Mouse (Mus musculus) E14TG2a.4 (cell line): Measurements from ENCODE around the gene Kcng4.

ENCODE experiments used
- H3K27me3 ChIP-seq: 2 replicates; pipeline ENCODE4 v1.6.1; 2014; ENCODE audit warnings: low read length, control low read depth; ENCODE audit not compliant: insufficient read depth
- H3K36me3 ChIP-seq: 2 replicates; pipeline ENCODE4 v1.6.1; 2014; ENCODE audit warnings: low read length, control low read depth; ENCODE audit not compliant: insufficient read depth
- H3K4me1 ChIP-seq: replicated peaks from 2 replicates; pipeline ENCODE4 v1.6.1; 2014; ENCODE audit warnings: low read depth, low read length, control low read depth
- H3K4me3 ChIP-seq: replicated peaks from 2 replicates; pipeline ENCODE4 v1.5.1; 2014; ENCODE audit warnings: mild to moderate bottlenecking, low read length
- H3K9me3 ChIP-seq: 2 replicates; pipeline ENCODE4 v1.6.1; 2014; ENCODE audit warnings: low read length, control low read depth
- CTCF ChIP-seq: conservative IDR thresholded peaks from 2 replicates; pipeline ENCODE4 v1.5.1; 2014; ENCODE audit warnings: low read length
- NANOG ChIP-seq: IDR thresholded peaks from 2 replicates; pipeline ENCODE4 v1.6.1; 2014; ENCODE audit warnings: borderline replicate concordance, low read length, mixed read lengths
- POU5F1 ChIP-seq: IDR thresholded peaks from 2 replicates; pipeline ENCODE4 v1.6.1; 2014; ENCODE audit warnings: low read length, borderline replicate concordance

The Kcng4 gene

DNA sequence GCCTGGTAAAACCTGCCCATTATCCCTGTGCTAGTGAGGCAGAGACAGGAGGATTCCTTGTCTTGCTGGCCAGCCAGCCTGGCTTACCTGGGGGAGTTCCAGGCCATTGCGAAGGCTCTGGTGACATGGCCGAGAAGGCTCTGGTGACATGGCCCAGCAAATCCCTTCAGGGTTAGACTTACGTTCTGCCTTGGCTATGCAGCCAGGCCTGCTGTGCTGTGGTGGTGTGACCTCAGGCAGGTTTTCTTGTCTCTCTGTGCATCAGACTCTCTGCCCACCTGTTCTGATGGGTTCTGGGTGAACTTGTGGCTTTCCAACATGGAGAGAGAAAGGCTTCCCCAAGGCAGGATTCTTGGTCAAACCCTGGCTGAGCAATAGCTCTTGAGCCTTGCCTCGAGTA lies 1.9 kb upstream of the Kcng4 start:
- H3K36me3 ChIP-seq: no peaks in the 10 kb centered on the region
- H3K9me3 ChIP-seq: no peaks in the 10 kb centered on the region
- H3K4me3 ChIP-seq: no peak overlapping the region
- H3K27me3 ChIP-seq: peaks cover 78% of the 10 kb centered on the region
- no peak for TF ChIP-seq POU5F1
- TF ChIP-seq NANOG: no peak
- no peak for TF ChIP-seq CTCF
- H3K4me1 ChIP-seq: peaks cover 34% of the 10 kb centered on the region

DNA sequence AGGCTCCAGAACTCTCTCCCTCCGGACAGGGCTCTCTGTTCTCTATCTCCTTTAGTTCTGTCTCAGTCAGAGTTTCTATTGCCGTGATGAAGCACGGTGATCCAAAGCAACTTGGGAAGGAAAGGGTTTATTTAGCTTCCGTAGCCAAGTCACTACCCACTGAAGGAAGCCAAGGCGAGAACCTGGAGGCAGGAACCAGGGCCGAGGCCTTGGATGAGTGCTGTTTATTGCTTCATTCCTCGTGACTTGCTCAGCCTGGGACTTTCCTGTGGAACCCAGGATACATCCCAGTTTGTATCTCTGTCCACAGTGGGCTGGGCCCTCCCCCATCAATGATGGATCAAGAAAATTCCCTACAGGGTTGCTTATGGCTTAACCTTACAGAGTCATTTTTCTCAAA lies 1.3 kb upstream of the Kcng4 start:
- no peak for TF ChIP-seq POU5F1
- no peak for TF ChIP-seq CTCF
- no peak for TF ChIP-seq NANOG
- Histone ChIP-seq H3K9me3 (no peaks in the 10 kb centered on the region), H3K4me3 (no peak overlapping the region), H3K27me3 (peaks cover 78% of the 10 kb centered on the region), H3K36me3 (no peaks in the 10 kb centered on the region), H3K4me1 (peaks cover 36% of the 10 kb centered on the region)

DNA sequence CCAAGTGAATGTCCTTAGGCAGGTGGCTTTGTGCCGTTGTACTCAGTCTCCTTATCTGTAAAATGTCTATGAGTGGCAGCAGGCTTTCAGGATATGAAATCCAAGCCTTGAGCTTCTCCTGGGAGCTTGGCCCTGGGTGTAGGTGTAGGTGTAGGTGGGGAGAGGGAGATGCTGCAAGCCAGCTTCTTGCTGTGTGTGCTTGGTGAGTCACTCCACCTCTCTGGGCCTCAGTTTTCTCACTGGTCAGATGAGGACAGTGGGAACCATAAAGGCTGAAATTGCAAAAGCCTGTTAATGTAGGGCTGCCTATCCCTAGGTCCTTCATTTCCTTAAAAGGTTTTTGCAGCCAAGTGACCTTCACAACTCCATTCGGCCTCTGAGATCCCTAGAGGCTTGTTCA lies 478 bp upstream of the Kcng4 start:
- Histone ChIP-seq H3K27me3 (peaks cover 83% of the 10 kb centered on the region), H3K9me3 (no peaks in the 10 kb centered on the region), H3K36me3 (no peaks in the 10 kb centered on the region), H3K4me3 (no peak overlapping the region), H3K4me1 (peaks cover 36% of the 10 kb centered on the region)
- TF ChIP-seq POU5F1 (no peak), NANOG (no peak), CTCF (no peak)

- H3K4me3 ChIP-seq: no peak overlapping the region
- H3K36me3 ChIP-seq: no peaks in the 10 kb centered on the region
- H3K9me3 ChIP-seq: no peaks in the 10 kb centered on the region
- peaks cover 85% of the 10 kb centered on the region for H3K27me3 ChIP-seq
- peaks cover 36% of the 10 kb centered on the region for H3K4me1 ChIP-seq
- no peak for TF ChIP-seq NANOG
- no peak for TF ChIP-seq POU5F1
- TF ChIP-seq CTCF: no peak
Observed at GRCm38 (mm10) chr8:119634616-119635336, 704 bp downstream of the Kcng4 start.

DNA sequence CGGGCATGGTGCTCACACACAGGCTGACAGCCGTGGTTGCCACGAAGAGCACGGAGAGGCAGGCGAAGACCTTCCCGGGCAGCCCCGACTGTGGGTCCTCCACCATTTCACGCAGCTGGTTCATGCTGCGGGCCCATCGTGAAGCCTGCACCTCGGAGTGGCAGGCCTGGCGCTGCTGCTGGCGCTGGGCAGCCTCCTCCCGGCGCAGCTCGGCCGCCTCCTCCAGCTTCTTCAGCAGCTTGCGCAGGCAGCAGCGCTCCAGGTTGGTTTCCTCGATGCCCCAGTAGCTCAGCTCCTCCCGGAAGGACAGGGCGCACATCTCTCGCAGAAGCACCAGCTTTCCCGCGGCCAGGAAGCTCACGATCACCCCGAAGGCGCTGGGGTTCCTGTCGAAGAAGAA lies 2.6 kb downstream of the Kcng4 start:
- Histone ChIP-seq H3K27me3 (peaks cover 93% of the 10 kb centered on the region), H3K9me3 (no peaks in the 10 kb centered on the region), H3K4me1 (peaks cover 43% of the 10 kb centered on the region), H3K4me3 (peak overlapping the region; percentile 67), H3K36me3 (no peaks in the 10 kb centered on the region)
- no peak for TF ChIP-seq POU5F1
- TF ChIP-seq CTCF: no peak
- TF ChIP-seq NANOG: no peak

- peaks cover 92% of the 10 kb centered on the region for H3K27me3 ChIP-seq
- H3K4me1 ChIP-seq: peaks cover 49% of the 10 kb centered on the region
- no peak for TF ChIP-seq CTCF
- no peak for TF ChIP-seq NANOG
- no peak for TF ChIP-seq POU5F1
- H3K9me3 ChIP-seq: no peaks in the 10 kb centered on the region
- H3K36me3 ChIP-seq: no peaks in the 10 kb centered on the region
- H3K4me3 ChIP-seq: no peak overlapping the region
Observed at GRCm38 (mm10) chr8:119632246-119632645, 3.2 kb downstream of the Kcng4 start.

- H3K4me1 ChIP-seq: peaks cover 48% of the 10 kb centered on the region
- H3K4me3 ChIP-seq: no peak overlapping the region
- peaks cover 91% of the 10 kb centered on the region for H3K27me3 ChIP-seq
- TF ChIP-seq NANOG (no peak), CTCF (no peak)
- no peaks in the 10 kb centered on the region for H3K36me3 ChIP-seq
- no peaks in the 10 kb centered on the region for H3K9me3 ChIP-seq
Observed at GRCm38 (mm10) chr8:119630841-119631240, 4.6 kb downstream of the Kcng4 start.

GRCm38 (mm10) chr8:119627613-119628359 lies 7.7 kb downstream of the Kcng4 start:
- no peaks in the 10 kb centered on the region for H3K9me3 ChIP-seq
- no peaks in the 10 kb centered on the region for H3K36me3 ChIP-seq
- peaks cover 33% of the 10 kb centered on the region for H3K4me1 ChIP-seq
- peaks cover 91% of the 10 kb centered on the region for H3K27me3 ChIP-seq
- TF ChIP-seq NANOG: no peak
- no peak for TF ChIP-seq POU5F1
- TF ChIP-seq CTCF: no peak
- no peak overlapping the region for H3K4me3 ChIP-seq

- no peak for TF ChIP-seq CTCF
- TF ChIP-seq POU5F1: no peak
- no peak for TF ChIP-seq NANOG
- no peaks in the 10 kb centered on the region for H3K36me3 ChIP-seq
- peaks cover 33% of the 10 kb centered on the region for H3K4me1 ChIP-seq
- peaks cover 89% of the 10 kb centered on the region for H3K27me3 ChIP-seq
- no peaks in the 10 kb centered on the region for H3K9me3 ChIP-seq
- no peak overlapping the region for H3K4me3 ChIP-seq
Observed at GRCm38 (mm10) chr8:119627199-119627598, 8.3 kb downstream of the Kcng4 start.
